Mouse (Mus musculus): ENCODE data around the gene Chl1. TPM values are rescaled to one million over a fixed set of nuclear protein-coding genes. Genes with fewer than 3 reads are reported as not detected.

Chl1 gene
- polyA plus RNA-seq, 1 experiment, result 3.1 TPM

DNA sequence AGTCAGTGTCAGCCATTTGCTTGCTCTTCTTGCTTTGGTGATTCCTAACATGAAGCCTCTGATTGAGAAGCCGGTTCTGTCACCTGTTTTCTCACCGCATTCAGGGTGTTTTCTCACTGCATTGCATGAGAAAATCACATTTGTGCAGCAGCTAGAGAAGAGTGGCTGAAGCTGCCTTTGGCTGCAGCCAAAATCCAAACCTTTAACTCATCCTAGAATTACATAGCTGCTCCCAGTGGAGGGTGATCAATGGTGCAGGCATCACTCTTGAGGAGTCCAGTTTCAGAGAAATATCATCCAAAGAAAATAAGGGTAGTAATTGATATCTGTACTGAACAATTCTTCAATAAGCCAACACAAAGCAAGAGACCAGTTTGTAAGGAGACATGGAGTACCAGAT is 154.8 kb downstream of the Chl1 start:
- no peak for DNase-seq (ENCODE audit: low spot score)

DNA sequence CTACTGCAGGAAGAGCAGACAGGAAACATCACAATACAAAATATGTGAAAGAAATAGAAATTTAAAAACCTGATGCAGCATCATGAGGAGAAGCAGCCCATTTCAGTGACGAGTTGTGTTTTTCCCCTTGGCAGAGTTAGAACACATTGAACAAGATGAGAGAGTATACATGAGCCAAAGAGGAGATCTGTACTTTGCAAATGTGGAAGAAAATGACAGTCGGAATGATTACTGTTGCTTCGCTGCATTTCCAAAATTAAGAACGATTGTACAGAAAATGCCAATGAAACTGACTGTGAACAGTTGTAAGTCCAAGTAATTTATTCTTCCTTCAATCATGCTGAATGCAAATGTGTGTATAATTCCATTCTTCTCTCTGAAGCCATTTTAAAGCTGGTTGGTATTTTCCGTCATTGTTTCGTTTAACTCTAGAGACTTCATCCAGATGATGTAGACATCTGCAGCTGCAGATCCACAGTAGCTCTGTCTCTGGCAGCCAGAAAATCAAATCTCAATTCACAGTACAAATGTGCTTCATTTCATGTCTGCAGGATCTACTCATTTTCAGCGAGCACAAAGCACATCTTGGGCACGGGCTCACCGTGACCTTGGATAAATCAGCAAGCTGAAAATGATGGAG is 155.4 kb downstream of the Chl1 start:
- no peak for DNase-seq (ENCODE audit: low spot score)

DNA sequence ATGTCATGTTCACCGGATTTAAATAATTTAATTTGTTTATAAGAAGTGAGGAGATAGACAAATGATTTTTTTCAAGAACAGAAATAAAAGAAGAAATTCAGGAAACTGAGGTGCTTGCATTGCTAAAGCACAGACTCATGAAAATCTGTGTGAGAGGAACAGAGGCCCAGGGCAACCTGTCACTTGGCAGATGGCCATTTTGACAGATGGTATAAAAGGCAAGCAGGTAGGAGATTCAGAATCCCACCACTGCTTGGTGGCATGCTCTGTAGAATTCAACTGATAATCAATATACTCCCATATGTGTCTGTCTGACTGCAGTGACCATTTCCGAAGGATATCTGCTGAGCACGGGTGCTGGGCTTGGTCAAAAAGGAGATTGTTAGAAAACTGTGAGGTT is 162.7 kb downstream of the Chl1 start:
- DNase-seq (ENCODE audit: low spot score), result no peak

DNA sequence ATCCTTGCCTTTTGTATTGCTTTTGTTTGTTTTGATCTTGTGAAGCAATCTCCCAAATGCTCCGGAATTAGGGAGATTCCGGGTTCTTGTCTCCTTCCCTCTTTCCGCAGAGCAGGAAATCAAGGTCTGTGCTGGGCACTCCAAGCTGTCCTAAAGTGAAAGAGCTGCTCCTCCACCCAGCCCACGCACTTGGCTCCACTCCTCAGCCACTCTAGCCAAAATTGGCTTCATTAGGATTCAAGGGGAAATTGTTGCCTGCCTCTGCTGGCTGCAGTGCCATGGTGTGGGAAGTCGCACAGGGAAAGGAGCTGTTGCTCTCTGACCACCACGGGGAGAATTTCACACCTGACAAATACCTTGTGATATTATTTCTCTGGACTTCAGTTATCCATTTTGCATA is 163.9 kb downstream of the Chl1 start:
- no peak for DNase-seq (ENCODE audit: low spot score)

DNA sequence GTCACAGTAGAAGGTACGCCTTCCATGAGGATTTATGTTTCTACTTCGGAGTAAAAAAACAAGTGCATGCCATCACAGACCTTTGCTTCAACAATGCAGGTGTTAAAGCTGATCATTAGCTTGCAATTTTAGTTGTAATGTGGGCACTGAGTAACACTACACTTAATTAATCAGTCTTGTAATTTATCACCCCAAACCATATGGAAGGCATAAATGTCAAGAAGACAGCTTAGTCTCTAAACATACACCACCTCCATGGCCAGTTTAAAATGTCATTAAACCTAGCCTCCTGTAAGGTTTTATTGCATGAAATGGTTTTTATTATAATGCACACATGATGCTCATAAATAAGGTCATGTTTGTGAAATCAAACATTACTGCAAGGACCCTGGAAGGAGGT is 164.8 kb downstream of the Chl1 start:
- DNase-seq (ENCODE audit: low spot score), result no peak

DNA sequence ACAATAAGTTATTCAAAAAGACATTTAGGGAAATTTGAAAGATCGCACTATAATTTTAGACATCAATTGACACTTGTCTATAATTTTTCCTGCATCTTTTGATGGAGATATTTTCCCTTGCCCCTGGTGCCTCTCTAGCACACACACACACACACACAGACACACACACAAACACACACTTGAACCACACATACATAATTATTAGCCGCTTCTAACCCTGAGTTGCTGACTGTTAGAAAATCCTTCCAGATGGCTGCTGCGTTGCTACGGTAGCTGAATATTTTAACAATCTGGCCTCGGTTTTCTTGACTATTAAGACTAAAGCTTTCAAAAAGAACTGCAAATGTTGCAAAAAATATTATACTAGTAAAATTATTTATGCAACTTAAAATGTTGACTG is 166.3 kb downstream of the Chl1 start:
- DNase-seq (ENCODE audit: low spot score), result no peak

DNA sequence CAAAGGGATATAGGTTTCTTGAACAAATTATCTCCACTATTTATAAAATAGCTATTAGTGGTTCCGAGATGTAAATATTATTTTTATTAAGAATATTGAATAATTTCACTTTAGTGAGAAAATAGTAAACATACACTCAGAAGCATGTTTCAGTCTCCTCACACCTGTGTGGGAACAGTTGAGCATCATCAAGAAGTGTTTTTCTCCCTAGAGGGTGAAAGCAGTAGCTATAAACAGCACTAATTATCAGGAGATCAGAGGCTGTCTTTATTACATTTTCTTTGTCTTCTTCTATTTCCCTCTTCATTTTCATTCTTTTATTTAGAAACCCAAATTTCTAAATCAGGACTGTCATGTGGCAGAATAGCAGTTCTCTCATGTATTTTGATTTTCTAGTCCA is 166.7 kb downstream of the Chl1 start:
- no peak for DNase-seq (ENCODE audit: low spot score)

DNA sequence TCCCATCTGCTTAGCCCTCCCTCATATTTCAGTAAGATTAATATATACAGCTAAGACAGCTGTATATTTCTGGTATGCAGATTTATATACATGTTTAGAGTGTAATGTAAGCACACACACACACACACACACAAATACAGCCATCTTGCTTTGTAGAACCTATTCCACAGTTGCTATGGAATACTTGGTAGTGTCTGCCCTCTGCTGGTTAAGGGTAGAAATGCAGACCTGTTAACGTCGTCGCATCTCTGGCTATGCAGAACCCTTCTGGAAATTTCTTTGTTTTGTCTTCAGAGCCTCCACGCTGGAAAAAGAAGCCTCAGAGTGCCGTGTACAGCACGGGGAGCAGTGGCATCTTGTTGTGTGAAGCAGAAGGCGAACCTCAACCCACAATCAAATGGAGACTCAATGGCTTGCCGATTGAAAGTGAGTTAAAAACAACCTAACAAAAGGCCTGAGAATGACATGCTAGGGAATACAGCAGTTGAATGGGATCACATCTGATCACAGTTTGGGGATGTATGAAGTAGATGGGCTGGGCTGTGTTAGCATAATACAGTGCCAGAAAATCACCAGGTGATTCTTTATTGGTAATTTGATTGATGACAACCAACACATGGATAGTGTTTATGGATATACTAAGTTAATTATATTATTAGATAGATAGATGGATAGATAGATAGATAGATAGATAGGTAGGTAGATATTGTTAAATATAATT is 172.6 kb downstream of the Chl1 start:
- DNase-seq (ENCODE audit: low spot score), result no peak

DNA sequence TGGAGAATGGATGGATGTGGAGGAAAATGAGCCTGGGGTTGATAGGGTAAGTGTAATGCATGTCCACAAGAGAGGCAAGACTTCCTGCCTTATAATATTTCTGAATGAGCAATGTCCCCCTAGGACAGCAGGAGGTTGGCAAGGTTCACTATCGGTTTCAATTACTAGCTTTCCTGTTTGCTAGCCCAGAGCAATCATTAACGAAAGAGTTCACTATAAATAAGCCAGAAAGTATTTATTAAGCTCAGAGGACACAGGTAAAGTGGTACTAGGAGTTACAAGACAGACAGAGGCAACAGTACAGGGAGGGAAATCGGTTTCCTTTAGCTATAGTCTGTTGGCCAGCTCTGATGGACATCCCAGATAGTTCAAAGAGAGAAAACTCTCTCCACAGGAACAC is 182.1 kb downstream of the Chl1 start:
- DNase-seq (ENCODE audit: low spot score), result no peak

DNA sequence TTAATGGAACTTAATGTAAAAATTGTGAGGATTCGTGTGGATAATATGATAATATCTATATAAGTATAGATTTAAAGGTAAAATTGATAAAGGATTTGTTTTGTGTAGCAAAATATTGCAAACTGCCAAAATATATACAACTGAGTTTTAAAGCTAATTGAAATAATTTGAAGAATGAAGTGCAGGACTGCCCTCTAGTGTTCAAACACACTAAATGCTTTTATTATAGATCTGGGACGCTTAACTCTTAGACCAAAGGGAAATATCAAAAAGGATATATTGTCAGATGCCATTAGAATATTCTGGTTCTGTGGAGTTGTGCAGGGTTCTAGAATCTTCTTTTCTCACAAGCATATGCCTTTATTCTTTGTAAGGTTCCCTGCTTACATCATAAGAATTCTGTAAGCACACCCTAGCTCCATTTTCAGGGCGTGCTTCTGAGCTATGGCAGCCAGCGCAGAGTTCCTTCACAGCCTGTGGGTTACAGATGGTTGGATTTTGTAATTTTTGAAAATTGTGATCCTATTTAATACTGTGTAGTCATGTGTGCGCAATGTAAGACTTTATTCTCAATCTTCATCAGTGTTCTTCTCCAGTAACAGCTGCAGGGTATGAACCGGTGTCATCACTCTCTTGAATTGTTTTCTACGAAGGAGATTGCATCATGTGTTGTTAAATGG is 187.1 kb downstream of the Chl1 start:
- DNase-seq (ENCODE audit: low spot score), result no peak

DNA sequence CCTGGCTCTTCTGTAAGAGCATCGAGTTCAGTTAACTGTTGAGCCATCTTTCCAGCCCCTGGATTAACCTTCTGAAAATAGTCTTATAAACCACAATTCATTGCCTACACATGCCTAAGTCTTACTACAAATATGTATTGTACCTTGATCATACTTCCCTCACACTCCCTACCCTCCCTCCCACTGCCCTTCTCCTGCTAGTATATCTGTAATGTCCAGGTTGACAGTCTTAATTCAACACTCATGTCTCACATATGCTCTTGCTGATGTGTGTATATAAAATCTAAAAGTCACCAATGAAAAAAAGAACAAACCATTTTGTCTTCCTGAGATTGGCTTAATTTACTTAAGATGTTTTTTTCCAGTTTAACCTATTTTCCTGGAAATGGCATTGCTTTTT is 189.1 kb downstream of the Chl1 start:
- DNase-seq (ENCODE audit: low spot score), result no peak

DNA sequence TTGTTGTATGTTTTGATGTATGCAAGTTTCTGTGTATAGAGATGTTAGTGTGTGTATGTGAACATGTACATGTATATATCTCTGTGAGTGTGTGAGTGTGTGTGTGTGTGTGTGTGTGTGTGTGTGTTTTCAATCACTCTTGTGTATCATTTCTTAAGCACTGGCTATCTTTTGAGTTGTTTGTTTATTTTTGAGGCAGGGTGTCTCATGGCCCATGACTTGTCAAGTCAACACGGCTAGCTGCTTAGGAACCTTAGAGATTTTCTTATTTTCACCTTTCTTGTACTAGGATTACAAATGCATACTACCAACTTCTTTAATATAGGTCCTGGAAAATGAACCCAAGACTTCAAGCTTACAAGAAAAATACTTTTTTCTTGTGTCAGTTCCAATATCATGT is 189.5 kb downstream of the Chl1 start:
- no peak for DNase-seq (ENCODE audit: low spot score)

DNA sequence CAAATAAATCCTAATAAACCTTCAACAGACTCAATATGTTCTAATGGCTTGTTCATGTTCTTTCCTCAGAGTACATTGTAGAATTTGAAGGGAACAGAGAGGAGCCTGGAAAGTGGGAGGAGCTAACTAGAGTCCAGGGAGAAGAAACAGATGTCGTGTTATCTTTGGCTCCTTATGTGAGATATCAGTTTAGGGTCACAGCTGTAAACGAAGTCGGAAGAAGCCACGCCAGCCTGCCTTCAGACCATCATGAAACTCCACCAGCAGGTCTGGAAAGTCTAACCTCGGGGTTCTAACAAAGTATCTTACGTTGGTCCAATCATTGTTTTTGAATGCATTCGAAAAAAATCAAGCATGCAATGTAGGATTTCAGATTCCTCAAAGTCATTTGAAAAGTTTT is 189.9 kb downstream of the Chl1 start:
- no peak for DNase-seq (ENCODE audit: low spot score)

DNA sequence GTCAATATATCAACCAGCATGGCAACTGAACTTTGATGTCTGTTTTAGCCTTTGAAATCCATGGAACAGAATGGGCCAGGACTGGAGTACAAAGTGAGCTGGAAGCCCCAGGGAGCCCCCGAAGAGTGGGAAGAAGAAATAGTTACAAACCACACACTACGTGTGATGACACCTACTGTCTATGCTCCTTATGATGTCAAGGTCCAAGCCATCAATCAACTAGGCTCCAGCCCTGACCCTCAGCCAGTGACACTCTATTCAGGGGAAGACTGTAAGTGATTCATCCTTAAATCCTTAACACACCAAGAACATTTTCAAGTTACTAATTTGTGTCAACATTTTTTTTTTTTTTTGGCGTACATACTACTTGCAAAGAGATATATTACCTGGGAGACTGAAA is 196.0 kb downstream of the Chl1 start:
- no peak for DNase-seq (ENCODE audit: low spot score)

DNA sequence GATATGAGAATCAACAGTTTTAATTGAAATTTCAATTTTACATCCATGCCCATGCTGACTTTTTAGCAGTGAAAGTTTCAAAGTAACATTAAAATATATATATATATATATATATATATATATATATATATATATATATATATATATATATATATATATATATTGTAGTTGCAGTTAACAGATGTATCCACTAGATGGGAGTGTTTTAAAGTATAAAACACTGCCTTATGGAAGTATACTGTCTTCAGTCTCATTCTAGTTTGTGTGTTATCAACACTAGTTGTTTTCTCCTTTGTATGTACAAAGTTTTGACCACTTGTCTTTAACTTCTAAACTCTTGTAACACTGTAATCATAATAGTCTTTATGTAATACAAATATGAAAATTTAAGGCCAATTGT is 228.9 kb downstream of the Chl1 start:
- no peak for DNase-seq (ENCODE audit: low spot score)

DNA sequence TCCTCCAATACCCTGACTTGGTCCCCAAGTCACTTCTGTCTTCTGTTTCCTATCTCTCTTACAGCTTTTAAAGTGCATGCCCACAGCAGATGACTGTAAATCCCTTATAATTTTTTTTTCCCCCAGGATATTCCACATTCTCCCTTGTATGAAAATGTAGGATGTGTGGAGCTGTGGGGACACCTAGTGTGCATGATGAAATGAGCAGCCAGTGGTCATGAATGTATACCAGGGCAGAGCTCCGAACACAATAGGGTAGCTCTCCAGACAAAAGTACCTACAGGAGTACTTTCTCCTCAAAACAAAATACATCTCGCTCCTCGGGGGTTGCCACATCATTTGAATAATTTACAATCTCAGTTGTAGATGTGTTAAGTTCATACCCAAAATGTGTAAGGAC is 232.4 kb downstream of the Chl1 start:
- DNase-seq (ENCODE audit: low spot score), result no peak

DNA sequence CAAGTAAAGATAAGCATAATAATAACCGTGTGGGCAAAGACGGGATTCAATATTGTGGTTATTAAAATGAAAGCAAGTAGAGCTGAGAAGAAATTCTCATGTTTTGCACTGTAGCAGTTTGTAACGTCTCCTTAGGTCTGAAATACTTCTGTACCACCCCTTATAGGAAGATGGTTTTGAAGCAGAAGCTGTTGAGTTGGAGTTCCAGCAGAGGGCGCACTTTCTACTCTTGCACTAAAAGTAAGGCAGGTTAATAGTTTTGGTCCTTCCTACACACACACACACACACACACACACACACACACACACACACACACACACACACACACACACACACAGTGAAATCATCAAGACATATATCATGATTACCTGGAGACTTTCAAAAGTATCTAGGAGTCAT is 235.7 kb downstream of the Chl1 start:
- DNase-seq (ENCODE audit: low spot score), result no peak

DNA sequence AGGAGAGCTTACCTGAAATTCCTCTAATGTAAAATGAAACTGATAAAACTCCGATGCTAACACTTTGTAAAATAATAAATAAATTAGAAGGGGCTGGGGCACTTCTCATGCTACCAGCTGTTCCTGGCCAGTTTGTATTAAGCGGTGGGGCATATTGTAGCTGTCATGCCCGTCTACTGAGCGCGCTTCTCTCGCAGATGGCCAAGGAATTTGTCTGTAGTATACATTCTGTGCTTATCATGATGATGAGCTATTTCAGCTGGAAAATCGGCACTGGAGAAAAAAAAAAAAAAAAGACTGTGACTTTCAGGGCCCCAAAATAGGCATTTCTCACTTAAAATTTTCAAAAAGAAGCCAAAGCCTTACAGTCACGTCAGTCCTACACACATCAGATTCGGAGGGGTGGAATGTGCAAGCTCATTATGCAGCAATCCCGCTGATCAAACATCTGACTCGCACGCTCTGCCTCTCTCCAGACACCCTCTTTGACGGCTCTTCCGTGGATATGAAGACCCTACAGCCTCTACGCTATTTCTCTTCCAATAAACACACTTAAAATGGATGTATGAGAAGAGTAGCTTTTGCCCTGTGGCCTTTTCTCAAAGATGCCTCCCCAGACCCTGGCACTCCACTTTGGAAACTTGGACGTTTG is 238.9 kb downstream of the Chl1 start:
- DNase-seq (ENCODE audit: low spot score), result no peak

DNA sequence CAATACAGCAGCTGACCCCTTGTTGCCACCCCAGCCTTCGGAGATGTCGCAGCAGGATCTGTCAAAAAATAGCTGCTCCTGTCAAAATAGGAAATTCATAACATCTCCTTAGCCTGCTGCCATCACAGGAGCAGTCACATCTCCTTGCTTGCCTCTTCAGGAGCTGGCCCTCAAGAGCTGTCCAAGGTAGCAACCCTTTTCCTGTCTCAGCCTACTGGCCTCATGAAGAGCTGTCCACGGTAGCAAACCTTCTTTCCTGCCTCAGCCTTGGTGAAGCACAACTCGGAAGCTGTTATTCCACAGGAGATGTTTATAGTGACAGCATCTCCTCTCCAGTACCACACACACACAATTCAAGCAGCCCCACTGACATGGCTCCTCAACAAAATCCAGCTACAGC is 243.5 kb downstream of the Chl1 start:
- DNase-seq (ENCODE audit: low spot score), result no peak

DNA sequence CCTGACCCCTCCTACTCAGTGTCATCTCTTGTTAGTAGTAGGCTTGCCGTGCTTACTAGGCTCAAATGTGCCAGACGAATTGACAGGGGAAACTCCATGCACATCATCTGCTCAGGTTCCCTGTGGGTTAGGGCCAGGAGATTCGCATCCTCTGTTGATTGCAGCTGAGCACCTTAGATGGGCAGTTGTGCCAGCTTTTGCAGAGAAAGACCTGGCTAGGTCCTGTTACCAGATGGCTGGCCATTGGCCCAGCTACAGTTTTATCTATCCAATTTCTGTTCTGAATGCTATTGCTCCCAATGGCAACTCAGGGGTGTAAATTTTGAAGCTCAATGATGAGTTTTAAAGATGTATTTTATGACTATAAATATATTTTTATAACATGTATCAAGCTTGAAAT is 256.4 kb downstream of the Chl1 start:
- no peak for DNase-seq (ENCODE audit: low spot score)

DNA sequence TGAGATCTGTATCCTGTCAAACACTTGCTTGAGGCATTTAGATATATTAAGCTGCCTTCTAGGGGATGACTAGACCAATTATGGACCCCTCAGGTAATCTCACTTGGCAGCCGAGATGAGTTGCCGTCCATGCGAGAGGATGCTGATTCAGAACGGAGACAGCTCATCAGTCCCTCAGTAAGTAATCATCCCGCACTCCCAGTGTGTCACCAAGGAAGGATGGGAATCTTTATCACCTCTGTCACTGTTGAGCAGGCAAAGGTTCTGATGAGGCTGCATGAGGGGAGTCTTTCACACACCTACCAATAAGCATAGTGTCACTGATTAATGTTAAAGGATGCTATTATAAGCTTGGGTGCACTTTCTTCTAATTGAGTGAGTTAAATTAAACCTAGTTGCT is 270.7 kb downstream of the Chl1 start:
- DNase-seq (ENCODE audit: low spot score), result no peak

DNA sequence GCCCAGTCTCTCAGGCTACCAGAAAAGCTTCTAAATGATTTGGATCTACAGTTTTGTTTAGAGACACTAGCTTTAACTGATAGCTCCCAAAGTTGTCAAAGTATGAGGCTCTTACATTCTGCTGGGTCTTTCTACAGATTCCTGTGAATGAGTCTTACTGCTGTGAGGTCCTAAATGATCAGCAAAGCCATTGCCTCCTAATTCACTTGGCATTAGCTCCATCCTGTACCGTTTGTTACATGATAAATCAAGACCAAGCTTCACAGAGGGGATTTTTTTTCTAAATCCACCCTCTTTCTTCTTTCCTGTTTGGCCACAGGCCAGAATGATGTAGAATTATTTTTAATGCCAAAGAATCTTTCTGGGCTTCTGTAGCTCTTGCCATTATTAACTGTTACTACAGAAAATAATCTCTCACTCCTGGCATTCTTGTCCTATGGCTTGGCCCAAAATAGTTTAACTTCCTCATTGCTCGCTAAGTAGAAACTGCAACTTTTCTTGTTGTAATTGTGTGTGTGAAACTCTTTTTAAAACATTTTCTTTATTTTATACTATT is 280.8 kb downstream of the Chl1 start:
- DNase-seq (ENCODE audit: low spot score), result no peak

DNA sequence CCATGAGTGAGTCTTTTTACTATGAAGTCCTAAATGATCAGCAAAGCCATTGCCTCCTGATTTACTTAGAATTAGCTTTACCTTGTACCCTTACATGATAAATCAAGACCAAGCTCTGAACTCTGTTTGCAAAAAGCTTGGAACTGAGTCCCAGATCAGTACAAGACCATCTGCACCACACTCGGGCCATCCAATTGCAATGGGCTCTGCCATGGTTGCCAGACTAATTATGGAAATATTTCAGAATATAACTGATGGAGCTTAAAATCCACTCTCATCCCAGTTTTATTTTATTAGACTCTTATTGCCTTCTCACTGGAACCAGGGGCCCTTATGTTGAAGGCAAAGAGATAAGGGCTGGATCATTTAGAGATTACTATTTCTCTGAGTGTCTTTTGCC is 284.9 kb downstream of the Chl1 start:
- DNase-seq (ENCODE audit: low spot score), result no peak
